In genomic region chr11:34973467-34973921, GRCm38 (mm10) we compare ENCODE assay signal across 9 mouse cellular contexts.
DNase-seq lines count a peak whose midpoint lies in the region; ATAC-seq lines count a peak whose summit lies in the region.
"Had no signal": no experiment of that assay in that cellular context is flagged by ENCODE, and none has a peak within 500 bp of the region (broad histone marks: within the 10 kb centered on the region; RNA-seq: fewer than 3 reads in every experiment).

No protein-coding gene starts in this region.

- 36% methylated on average over 1 of the region's 1 CpGs for WGBS in heart, embryonic 10.5 days
- 65% methylated on average over 1 of the region's 1 CpGs for WGBS in midbrain, embryonic 10.5 days
- 60% methylated on average over 1 of the region's 1 CpGs for WGBS in midbrain, embryonic 15.5 days
- WGBS in intestine, embryonic 16.5 days, result 25% methylated on average over 1 of the region's 1 CpGs

- no peak overlapping the region for H3K4me3 ChIP-seq in heart, embryonic 10.5 days
- H3K4me3 ChIP-seq in midbrain, embryonic 10.5 days, result no peak overlapping the region
- H3K4me3 ChIP-seq in midbrain, embryonic 15.5 days, result no peak overlapping the region
- H3K4me3 ChIP-seq in intestine, embryonic 16.5 days (ENCODE audit: low read length), result no peak overlapping the region

- H3K27ac ChIP-seq in heart, embryonic 10.5 days, result no peak overlapping the region
- no peak overlapping the region for H3K27ac ChIP-seq in midbrain, embryonic 10.5 days (replicated peaks)
- H3K27ac ChIP-seq in midbrain, embryonic 15.5 days, result no peak overlapping the region
- H3K27ac ChIP-seq in intestine, embryonic 16.5 days (ENCODE audit: low read length), result no peak overlapping the region

- H3K4me2 ChIP-seq in midbrain, embryonic 15.5 days, result no peak overlapping the region
- H3K4me2 ChIP-seq in intestine, embryonic 16.5 days (ENCODE audit: low read depth, low read length), result no peak overlapping the region

- peak; percentile 27 to 34 for DNase-seq in heart, adult 18-20 months
- no peak for DNase-seq in heart, embryonic 10.5 days (ENCODE audit: low spot score)
- DNase-seq in midbrain, embryonic 10.5 days (ENCODE audit: low spot score), result peak; percentile 13
- DNase-seq in thymus, postnatal 10 days (ENCODE audit: low spot score in 2 of 2), result no peak
- DNase-seq in thymus, adult 18-20 months, result no peak
- no peak for DNase-seq in urinary bladder, postnatal 25 days (ENCODE audit: low spot score)
- DNase-seq: forebrain, postnatal 0 days had no signal

- H3K9me3 ChIP-seq in heart, embryonic 10.5 days, result no peaks in the 10 kb centered on the region
- H3K9me3 ChIP-seq in midbrain, embryonic 10.5 days (replicated peaks), result no peaks in the 10 kb centered on the region
- H3K9me3 ChIP-seq in midbrain, embryonic 15.5 days, result no peaks in the 10 kb centered on the region
- no peaks in the 10 kb centered on the region for H3K9me3 ChIP-seq in intestine, embryonic 16.5 days (ENCODE audit: control insufficient read depth, low read length)

- H3K4me1 ChIP-seq in heart, embryonic 10.5 days, result no peaks in the 10 kb centered on the region
- H3K4me1 ChIP-seq in midbrain, embryonic 10.5 days, result no peaks in the 10 kb centered on the region
- no peaks in the 10 kb centered on the region for H3K4me1 ChIP-seq in midbrain, embryonic 15.5 days
- H3K4me1 ChIP-seq in intestine, embryonic 16.5 days (ENCODE audit: control insufficient read depth, insufficient read depth, low read length), result 0 out of 2 replicates have a peak, but pooled peaks cover 8% of the 10 kb centered on the region

- H3K27me3 ChIP-seq in heart, embryonic 10.5 days (ENCODE audit: insufficient read depth, poor library complexity, severe bottlenecking), result no peaks in the 10 kb centered on the region
- no peaks in the 10 kb centered on the region for H3K27me3 ChIP-seq in midbrain, embryonic 10.5 days (ENCODE audit: low read depth, poor library complexity, severe bottlenecking)
- no peaks in the 10 kb centered on the region for H3K27me3 ChIP-seq in midbrain, embryonic 15.5 days (replicated peaks)
- no peaks in the 10 kb centered on the region for H3K27me3 ChIP-seq in intestine, embryonic 16.5 days (replicated peaks; ENCODE audit: control insufficient read depth, insufficient read depth, low read length)

- no peak overlapping the region for H3K9ac ChIP-seq in midbrain, embryonic 15.5 days
- H3K9ac ChIP-seq in intestine, embryonic 16.5 days (ENCODE audit: low read depth, low read length), result no peak overlapping the region
- H3K9ac ChIP-seq: forebrain, postnatal 0 days had no signal

- no peaks in the 10 kb centered on the region for H3K36me3 ChIP-seq in heart, embryonic 10.5 days
- no peaks in the 10 kb centered on the region for H3K36me3 ChIP-seq in midbrain, embryonic 10.5 days
- no peaks in the 10 kb centered on the region for H3K36me3 ChIP-seq in midbrain, embryonic 15.5 days (replicated peaks)
- no peaks in the 10 kb centered on the region for H3K36me3 ChIP-seq in intestine, embryonic 16.5 days (ENCODE audit: control insufficient read depth, insufficient read depth, low read length)

- ATAC-seq in midbrain, embryonic 15.5 days (replicated peaks), result no peak
- peak; percentile 72 for ATAC-seq in intestine, embryonic 16.5 days
- ATAC-seq: forebrain, postnatal 0 days had no signal

Comparison
In these comparisons a context has a peak if more than half of its experiments do, and no peak if none do; other contexts are left out.
1. DNase-seq: peak in heart, adult 18-20 months (2 of 2) and midbrain, embryonic 10.5 days (single experiment); none in heart, embryonic 10.5 days (single experiment), thymus, postnatal 10 days (0 of 2), thymus, adult 18-20 months (0 of 2) and urinary bladder, postnatal 25 days (single experiment).